Mouse (Mus musculus) heart, adult 2 months (tissue): Measurements from ENCODE around the gene Nkx2-9.

Experiments
- CTCF ChIP-seq: fragments of 200-600 bp; IDR thresholded peaks from 2 replicates; pipeline ENCODE4 v1.8.1; 2022; ENCODE audit warnings: antibody characterized with exemption, mild to moderate bottlenecking, moderate library complexity
- EP300 ChIP-seq: fragments of 200-500 bp; IDR thresholded peaks from 2 replicates; pipeline ENCODE4 v1.6.1; 2011; ENCODE audit warnings: low read depth, low read length, control low read depth; ENCODE audit not compliant: insufficient read depth
- POLR2A ChIP-seq: fragments of 200-500 bp; IDR thresholded peaks from 2 replicates; pipeline ENCODE4 v1.6.1; 2011; ENCODE audit warnings: mild to moderate bottlenecking, low read depth, low read length, control low read depth; ENCODE audit not compliant: insufficient read depth

GRCm38 (mm10) chr12:56591722-56592121 is 21.4 kb downstream of the Nkx2-9 start:
- TF ChIP-seq POLR2A (no peak), EP300 (no peak), CTCF (peak; percentile 66)
